Mouse (Mus musculus) limb, embryonic 14.5 days (tissue): ENCODE results near the gene Serpinf1. TPM values are rescaled to one million over a fixed set of nuclear protein-coding genes. Genes with fewer than 3 reads are reported as not detected.
"Not testable (repeated sequence)": the region's sequence is repeated elsewhere in the genome, so short reads cannot be mapped to it uniquely, and the experiment has no call there.

Experiments used
- ATAC-seq: fragments of 200-750 bp; cut with Nextera tagmentation; 2 replicates; pipeline ENCODE4 v1.8.0; 2017; ENCODE audit warnings: low read depth, moderate number of reproducible peaks, moderate TSS enrichment; ENCODE audit not compliant: low FRiP score
- DNase-seq: peaks from one replicate; pipeline ENCODE4 v3.0.0-alpha.2; 2015; ENCODE audit warnings: low spot score
- H3K27ac ChIP-seq: fragments of 300-500 bp; sonication (generic); replicated peaks from 2 replicates; pipeline ENCODE4 v1.5.1; 2014; ENCODE audit warnings: low read depth, mild to moderate bottlenecking, low read length, moderate library complexity, mixed read lengths
- H3K27me3 ChIP-seq: fragments of 300-500 bp; sonication (generic); 2 replicates; pipeline ENCODE4 v1.6.1; 2014; ENCODE audit warnings: low read length, mixed read lengths; ENCODE audit not compliant: control insufficient read depth, insufficient read depth
- H3K36me3 ChIP-seq: fragments of 300-500 bp; sonication (generic); 2 replicates; pipeline ENCODE4 v1.6.1; 2014; ENCODE audit warnings: mild to moderate bottlenecking, low read length, moderate library complexity, mixed read lengths; ENCODE audit not compliant: control insufficient read depth, insufficient read depth
- H3K4me1 ChIP-seq: fragments of 300-500 bp; sonication (generic); 2 replicates; pipeline ENCODE4 v1.6.1; 2014; ENCODE audit warnings: antibody characterized with exemption, low read length, mixed read lengths; ENCODE audit not compliant: control insufficient read depth, insufficient read depth
- H3K4me2 ChIP-seq: fragments of 300-500 bp; sonication (generic); replicated peaks from 2 replicates; pipeline ENCODE4 v1.6.1; 2014; ENCODE audit warnings: low read depth, mild to moderate bottlenecking, low read length, moderate library complexity; ENCODE audit not compliant: severe bottlenecking
- H3K4me3 ChIP-seq: fragments of 300-500 bp; sonication (generic); replicated peaks from 2 replicates; pipeline ENCODE4 v1.5.1; 2014; ENCODE audit warnings: low read length
- H3K9ac ChIP-seq: fragments of 300-500 bp; sonication (generic); 2 replicates; pipeline ENCODE4 v1.6.1; 2014; ENCODE audit warnings: mild to moderate bottlenecking, low read depth, low read length, moderate library complexity; ENCODE audit not compliant: severe bottlenecking
- H3K9me3 ChIP-seq: fragments of 300-500 bp; sonication (generic); 2 replicates; pipeline ENCODE4 v1.6.1; 2016; ENCODE audit warnings: low read length; ENCODE audit not compliant: control insufficient read depth
- POLR2A ChIP-seq: fragments of 200-500 bp; IDR thresholded peaks from 2 replicates; pipeline ENCODE4 v1.8.0; 2012; ENCODE audit warnings: inconsistent platforms, mild to moderate bottlenecking, moderate library complexity, borderline replicate concordance; ENCODE audit not compliant: insufficient read depth, insufficient read length; ENCODE audit errors: extremely low read depth
- WGBS: fragments of 180-500 bp; shearing (Covaris S2); extraction: QIAGEN DNeasy Blood & Tissue Kit; methylation state at CpG from one replicate; pipeline ENCODE4 v1.1.7; 2014; 5-methylcytosine and 5-hydroxymethylcytosine counted together
- polyA plus RNA-seq, 2 experiments: library from polyadenylated mRNA; depleted of rRNA in 1 of 2; stranded (reverse) in 1 of 2; unstranded in 1 of 2; fragments of >200 nt; fragmentation: Nextera tagmentation in 1 of 2; extraction: Ambion mirVana in 1 of 2; gene quantifications; 2 replicates each; pipeline versions ENCODE4 v1.2.1 to v1.2.3; 2012 to 2014

Gene Serpinf1
- polyA plus RNA-seq, 2 experiments: 160 to 267 TPM

- H3K9me3 ChIP-seq: no peaks in the 10 kb centered on the region
- peaks cover 32% of the 10 kb centered on the region for H3K4me1 ChIP-seq
- H3K4me3 ChIP-seq: peak overlapping the region; percentile 75; the same call in 1 of the 2 replicates
- no peak for TF ChIP-seq POLR2A
- no peaks in the 10 kb centered on the region for H3K27me3 ChIP-seq
- no peak for ATAC-seq
- WGBS: 34% methylated on average over 5 of the region's 5 CpGs
- no peak for DNase-seq
- peak overlapping the region; percentile 93 for H3K27ac ChIP-seq
- no peak overlapping the region for H3K9ac ChIP-seq
- H3K36me3 ChIP-seq: 0 out of 2 replicates have a peak, but pooled peaks cover under 1% of the 10 kb centered on the region
- peak overlapping the region; percentile 74 for H3K4me2 ChIP-seq
These were observed 37.2 kb upstream of the Serpinf1 start for GRCm38 (mm10) chr11:75459751-75460102.

DNA sequence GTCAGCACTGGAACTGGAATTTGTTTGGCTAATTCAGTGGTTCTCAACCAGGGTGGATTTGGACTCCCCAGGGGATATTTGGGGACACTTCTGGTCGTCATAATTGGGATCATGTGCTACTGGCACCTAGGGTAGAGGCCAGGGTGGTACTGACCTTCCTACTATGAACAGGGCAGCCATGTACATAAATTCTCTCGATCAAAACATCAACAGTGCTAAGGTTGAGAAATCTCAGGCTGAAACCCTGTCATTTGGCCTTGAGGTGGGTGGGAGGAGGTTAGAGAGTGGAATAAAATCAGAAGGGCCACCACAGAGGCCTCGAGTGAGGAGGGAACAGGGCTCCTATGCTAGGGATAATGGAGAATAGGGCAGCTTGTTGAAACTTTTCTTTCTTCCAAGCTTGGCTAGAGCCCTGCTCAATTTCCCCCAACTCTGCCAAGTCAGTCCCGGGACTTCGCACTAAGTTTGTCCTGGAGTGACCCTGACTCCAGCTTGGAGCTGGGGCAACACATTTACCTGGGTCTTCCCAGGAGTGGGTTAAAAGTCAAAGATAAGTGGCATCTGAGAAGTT is 36.7 kb upstream of the Serpinf1 start:
- H3K4me2 ChIP-seq: no peak overlapping the region
- DNase-seq (no peak), ATAC-seq (no peak)
- H3K27ac ChIP-seq: no peak overlapping the region
- no peak overlapping the region for H3K9ac ChIP-seq
- H3K4me3 ChIP-seq: no peak overlapping the region
- no peaks in the 10 kb centered on the region for H3K27me3 ChIP-seq
- no peak for TF ChIP-seq POLR2A
- H3K4me1 ChIP-seq: peaks cover 33% of the 10 kb centered on the region
- no peaks in the 10 kb centered on the region for H3K9me3 ChIP-seq
- 79% methylated on average over 5 of the region's 5 CpGs for WGBS
- no peaks in the 10 kb centered on the region for H3K36me3 ChIP-seq

- H3K4me3 ChIP-seq: no peak overlapping the region
- ATAC-seq (no peak), DNase-seq (no peak)
- no peak overlapping the region for H3K27ac ChIP-seq
- WGBS: 78% methylated on average over 8 of the region's 8 CpGs
- no peak for TF ChIP-seq POLR2A
- no peaks in the 10 kb centered on the region for H3K27me3 ChIP-seq
- no peak overlapping the region for H3K9ac ChIP-seq
- no peak overlapping the region for H3K4me2 ChIP-seq
- H3K36me3 ChIP-seq: no peaks in the 10 kb centered on the region
- H3K9me3 ChIP-seq: no peaks in the 10 kb centered on the region
- H3K4me1 ChIP-seq: peaks cover 38% of the 10 kb centered on the region
These were observed 36.1 kb upstream of the Serpinf1 start for GRCm38 (mm10) chr11:75458628-75459041.

GRCm38 (mm10) chr11:75458169-75458568 is 35.7 kb upstream of the Serpinf1 start:
- Histone ChIP-seq H3K27me3 (no peaks in the 10 kb centered on the region), H3K4me2 (no peak overlapping the region), H3K36me3 (peaks cover 1% of the 10 kb centered on the region; the same call in 1 of the 2 replicates), H3K9me3 (no peaks in the 10 kb centered on the region), H3K4me3 (no peak overlapping the region), H3K4me1 (peaks cover 36% of the 10 kb centered on the region), H3K27ac (no peak overlapping the region), H3K9ac (no peak overlapping the region)
- TF ChIP-seq POLR2A: no peak
- DNase-seq (peak; percentile 30), ATAC-seq (no peak)
- WGBS: 23% methylated on average over 3 of the region's 3 CpGs

GRCm38 (mm10) chr11:75456440-75456871 is 34.0 kb upstream of the Serpinf1 start:
- no peak for TF ChIP-seq POLR2A
- Histone ChIP-seq H3K4me1 (peaks cover 23% of the 10 kb centered on the region), H3K4me3 (no peak overlapping the region), H3K27ac (no peak overlapping the region), H3K9ac (no peak overlapping the region), H3K27me3 (no peaks in the 10 kb centered on the region), H3K9me3 (no peaks in the 10 kb centered on the region), H3K4me2 (no peak overlapping the region), H3K36me3 (peaks cover 5% of the 10 kb centered on the region; the same call in 1 of the 2 replicates)
- DNase-seq: no peak
- no peak for ATAC-seq
- 87% methylated on average over 7 of the region's 7 CpGs for WGBS

GRCm38 (mm10) chr11:75455971-75456370 is 33.5 kb upstream of the Serpinf1 start:
- peaks cover 23% of the 10 kb centered on the region for H3K4me1 ChIP-seq
- not testable (repeated sequence) for H3K4me2 ChIP-seq, H3K4me3 ChIP-seq, H3K27ac ChIP-seq, ATAC-seq, H3K9ac ChIP-seq, H3K27me3 ChIP-seq, H3K9me3 ChIP-seq, H3K36me3 ChIP-seq, DNase-seq
- WGBS: 83% methylated on average over 2 of the region's 2 CpGs
